Mouse (Mus musculus): Measurements from ENCODE around the gene Ifnz. TPM values are rescaled to one million over a fixed set of nuclear protein-coding genes. Genes with fewer than 3 reads are reported as not detected.
A peak's percentile ranks its signal among the peaks of the same experiment; 100 is the strongest.
"Not testable (repeated sequence)": the region's sequence is repeated elsewhere in the genome, so short reads cannot be mapped to it uniquely, and the experiment has no call there.

Gene Ifnz
- total and polyA plus RNA-seq, 3 experiments, result not detected

- WGBS, result 0% methylated on average over 17 of the region's 34 CpGs
- H3K27me3 ChIP-seq (ENCODE audit: control insufficient read depth, insufficient read depth, low read length); H3K4me3 ChIP-seq; H3K79me2 ChIP-seq (replicated peaks; ENCODE audit: control insufficient read depth, insufficient read depth, low read length); H3K27ac ChIP-seq; H3K4me1 ChIP-seq (ENCODE audit: control insufficient read depth, insufficient read depth, low read length); H3K36me3 ChIP-seq (ENCODE audit: control insufficient read depth, insufficient read depth, low read length); intact Hi-C loops (cut with DNase I): not testable (repeated sequence)
- TF ChIP-seq CTCF (IDR thresholded peaks at IDR 0.05), result peak; percentile 34
- DNase-seq, result peak; percentile 54 to 55
- H3K9ac ChIP-seq (ENCODE audit: low read depth, low read length), result peak overlapping the region; percentile 59; the same call in 1 of the 2 replicates
Measured at GRCm38 (mm10) chr4:88805761-88806160, 23.8 kb downstream of the Ifnz start.

- H3K4me1 ChIP-seq (ENCODE audit: control insufficient read depth, insufficient read depth, low read length), result no peaks in the 10 kb centered on the region
- WGBS, result 43% methylated on average over 3 of the region's 3 CpGs
- no peak within 1 kb of the TSS for H3K27ac ChIP-seq
- H3K79me2 ChIP-seq (replicated peaks; ENCODE audit: control insufficient read depth, insufficient read depth, low read length), result no peaks in the 10 kb centered on the region
- H3K4me3 ChIP-seq, result no peak within 1 kb of the TSS
- no peaks in the 10 kb centered on the region for H3K36me3 ChIP-seq (ENCODE audit: control insufficient read depth, insufficient read depth, low read length)
- H3K9ac ChIP-seq (ENCODE audit: low read depth, low read length), result no peak within 1 kb of the TSS
- TF ChIP-seq POLR2A (IDR thresholded peaks at IDR 0.05; ENCODE audit: insufficient read depth, low read depth, low read length) (no peak), CTCF (IDR thresholded peaks at IDR 0.05) (no peak), EP300 (IDR thresholded peaks at IDR 0.05; ENCODE audit: insufficient read depth, low read depth, low read length) (no peak)
- no peak for DNase-seq
- intact Hi-C loops (cut with DNase I), result no loop called here
- no peaks in the 10 kb centered on the region for H3K27me3 ChIP-seq (ENCODE audit: control insufficient read depth, insufficient read depth, low read length)
Measured at GRCm38 (mm10) chr4:88815928-88816327, 34.0 kb downstream of the Ifnz start, which contains the start of gene Ifna7. TSS of gene Ifna7 (plus strand) at chr4:88816228.

- Histone ChIP-seq H3K4me3 (no peak within 1 kb of the TSS), H3K27me3 (ENCODE audit: control insufficient read depth, insufficient read depth, low read length) (no peaks in the 10 kb centered on the region), H3K36me3 (ENCODE audit: control insufficient read depth, insufficient read depth, low read length) (no peaks in the 10 kb centered on the region), H3K9ac (ENCODE audit: low read depth, low read length) (no peak within 1 kb of the TSS), H3K27ac (no peak within 1 kb of the TSS), H3K79me2 (replicated peaks; ENCODE audit: control insufficient read depth, insufficient read depth, low read length) (no peaks in the 10 kb centered on the region), H3K4me1 (ENCODE audit: control insufficient read depth, insufficient read depth, low read length) (no peaks in the 10 kb centered on the region)
- intact Hi-C loops (cut with DNase I), result loop anchor here (5.0 kb wide), 1 partner anchor 137 kb away; the partner anchor contains the start of gene Ifna2
- 73% methylated on average over 1 of the region's 1 CpGs for WGBS
- no peak for DNase-seq
- TF ChIP-seq EP300 (IDR thresholded peaks at IDR 0.05; ENCODE audit: insufficient read depth, low read depth, low read length) (no peak), CTCF (IDR thresholded peaks at IDR 0.05) (no peak), POLR2A (IDR thresholded peaks at IDR 0.05; ENCODE audit: insufficient read depth, low read depth, low read length) (no peak)
Measured at GRCm38 (mm10) chr4:88819659-88820058, 37.7 kb downstream of the Ifnz start, which contains the start of gene Ifna11. TSS of gene Ifna11 (plus strand) at chr4:88819959.

- intact Hi-C loops (cut with DNase I), result loop anchor here (5.0 kb wide), 1 partner anchor 141 kb away; the partner anchor contains the start of gene Ifna2
- Histone ChIP-seq H3K4me3 (no peak overlapping the region), H3K27ac (no peak overlapping the region), H3K9ac (ENCODE audit: low read depth, low read length) (no peak overlapping the region), H3K4me1 (ENCODE audit: control insufficient read depth, insufficient read depth, low read length) (no peaks in the 10 kb centered on the region), H3K27me3 (ENCODE audit: control insufficient read depth, insufficient read depth, low read length) (no peaks in the 10 kb centered on the region), H3K79me2 (replicated peaks; ENCODE audit: control insufficient read depth, insufficient read depth, low read length) (no peaks in the 10 kb centered on the region), H3K36me3 (ENCODE audit: control insufficient read depth, insufficient read depth, low read length) (no peaks in the 10 kb centered on the region)
- TF ChIP-seq POLR2A (IDR thresholded peaks at IDR 0.05; ENCODE audit: insufficient read depth, low read depth, low read length), result no peak
- no peak for TF ChIP-seq EP300 (IDR thresholded peaks at IDR 0.05; ENCODE audit: insufficient read depth, low read depth, low read length)
- TF ChIP-seq CTCF (IDR thresholded peaks at IDR 0.05), result peak; percentile 67
- no peak for DNase-seq
- WGBS, result 20% methylated on average over 4 of the region's 4 CpGs
Measured at GRCm38 (mm10) chr4:88822995-88823394, 41.1 kb downstream of the Ifnz start.

GRCm38 (mm10) chr4:88827116-88827515, 45.2 kb downstream of the Ifnz start, which contains the start of gene Ifna6:
TSS of gene Ifna6 (plus strand) at chr4:88827416.
- H3K79me2 ChIP-seq (replicated peaks; ENCODE audit: control insufficient read depth, insufficient read depth, low read length); H3K36me3 ChIP-seq (ENCODE audit: control insufficient read depth, insufficient read depth, low read length); H3K27ac ChIP-seq; H3K27me3 ChIP-seq (ENCODE audit: control insufficient read depth, insufficient read depth, low read length); H3K9ac ChIP-seq (ENCODE audit: low read depth, low read length); DNase-seq; H3K4me1 ChIP-seq (ENCODE audit: control insufficient read depth, insufficient read depth, low read length); H3K4me3 ChIP-seq; intact Hi-C loops (cut with DNase I): not testable (repeated sequence)

- no peak overlapping the region for H3K9ac ChIP-seq (ENCODE audit: low read depth, low read length)
- intact Hi-C loops (cut with DNase I), result no loop called here
- no peak overlapping the region for H3K27ac ChIP-seq
- peak; percentile 73 for TF ChIP-seq CTCF (IDR thresholded peaks at IDR 0.05)
- no peak for TF ChIP-seq POLR2A (IDR thresholded peaks at IDR 0.05; ENCODE audit: insufficient read depth, low read depth, low read length)
- no peak for DNase-seq
- WGBS, result 13% methylated on average over 4 of the region's 4 CpGs
- H3K4me3 ChIP-seq, result no peak overlapping the region
- no peaks in the 10 kb centered on the region for H3K4me1 ChIP-seq (ENCODE audit: control insufficient read depth, insufficient read depth, low read length)
- H3K36me3 ChIP-seq (ENCODE audit: control insufficient read depth, insufficient read depth, low read length), result no peaks in the 10 kb centered on the region
- no peaks in the 10 kb centered on the region; the same call in 1 of the 2 replicates for H3K27me3 ChIP-seq (ENCODE audit: control insufficient read depth, insufficient read depth, low read length)
- no peaks in the 10 kb centered on the region for H3K79me2 ChIP-seq (replicated peaks; ENCODE audit: control insufficient read depth, insufficient read depth, low read length)
Measured at GRCm38 (mm10) chr4:88830523-88830922, 48.6 kb downstream of the Ifnz start.

Other genes with a start within 250 kb of the Ifnz start
Only the 30 nearest of the 31 such genes appear.
- gene Ifna14, start 210.3 kb upstream of the Ifnz start, total RNA-seq (2021), result not detected
- not detected in 2 replicates for gene Ifna14, start 210.3 kb upstream of the Ifnz start, polyA plus RNA-seq (2012; rRNA removed)
- gene Ifna9, start 189.7 kb upstream of the Ifnz start, total RNA-seq (2021), result not detected
- gene Ifna9, start 189.7 kb upstream of the Ifnz start, polyA plus RNA-seq (2012; rRNA removed), result not detected in 2 replicates
- gene Ifna12, start 178.8 kb upstream of the Ifnz start, total RNA-seq (2021), result not detected
- gene Ifna12, start 178.8 kb upstream of the Ifnz start, polyA plus RNA-seq (2012; rRNA removed), result not detected in 2 replicates
- not detected for gene C87499, start 147.7 kb upstream of the Ifnz start, total RNA-seq (2021)
- not detected in 2 replicates for gene C87499, start 147.7 kb upstream of the Ifnz start, polyA plus RNA-seq (2012; rRNA removed)
- gene Ifna13, start 137.7 kb upstream of the Ifnz start, total RNA-seq (2021), result not detected
- gene Ifna13, start 137.7 kb upstream of the Ifnz start, polyA plus RNA-seq (2012; rRNA removed), result not detected in 2 replicates
- gene Ifna16, start 105.2 kb upstream of the Ifnz start, total RNA-seq (2021), result not detected
- gene Ifna16, start 105.2 kb upstream of the Ifnz start, polyA plus RNA-seq (2012; rRNA removed), result not detected in 2 replicates
- gene Ifna2, start 98.2 kb upstream of the Ifnz start, total RNA-seq (2021), result not detected
- gene Ifna2, start 98.2 kb upstream of the Ifnz start, polyA plus RNA-seq (2012; rRNA removed), result not detected in 2 replicates
- not detected for gene Ifnab, start 90.8 kb upstream of the Ifnz start, total RNA-seq (2021)
- gene Ifnab, start 90.8 kb upstream of the Ifnz start, polyA plus RNA-seq (2012; rRNA removed), result not detected in 2 replicates
- under 1 TPM in 1 of 2 experiments, not detected in 1; 0.36 TPM for gene Gm26566, start 60.3 kb upstream of the Ifnz start, total RNA-seq (2021)
- 0.20 TPM in 1 of 2 replicates, not detected in the other for gene Gm26566, start 60.3 kb upstream of the Ifnz start, polyA plus RNA-seq (2012; rRNA removed)
- gene Klhl9, start 59.7 kb upstream of the Ifnz start, total RNA-seq (2021), result 10 to 100 TPM; 71.0 to 71.1 TPM
- 11.8 and 26.1 TPM in 2 replicates for gene Klhl9, start 59.7 kb upstream of the Ifnz start, polyA plus RNA-seq (2012; rRNA removed)
- not detected for gene Gm13271, start 27.3 kb upstream of the Ifnz start, total RNA-seq (2021)
- gene Gm13271, start 27.3 kb upstream of the Ifnz start, polyA plus RNA-seq (2012; rRNA removed), result not detected in 2 replicates
- not detected for gene Gm13283, start 22.0 kb upstream of the Ifnz start, total RNA-seq (2021)
- gene Gm13283, start 22.0 kb upstream of the Ifnz start, polyA plus RNA-seq (2012; rRNA removed), result not detected in 2 replicates
- gene Gm13290, start 8.3 kb upstream of the Ifnz start, total RNA-seq (2021), result not detected
- gene Gm13290, start 8.3 kb upstream of the Ifnz start, polyA plus RNA-seq (2012; rRNA removed), result not detected in 2 replicates
- not detected for gene Gm13289, start 5.2 kb upstream of the Ifnz start, total RNA-seq (2021)
- not detected in 2 replicates for gene Gm13289, start 5.2 kb upstream of the Ifnz start, polyA plus RNA-seq (2012; rRNA removed)
- not detected for gene Gm13272, start 2.3 kb upstream of the Ifnz start, total RNA-seq (2021)
- not detected in 2 replicates for gene Gm13272, start 2.3 kb upstream of the Ifnz start, polyA plus RNA-seq (2012; rRNA removed)
- gene Gm13276, start 3.6 kb downstream of the Ifnz start, total RNA-seq (2021), result not detected
- gene Gm13276, start 3.6 kb downstream of the Ifnz start, polyA plus RNA-seq (2012; rRNA removed), result not detected in 2 replicates
- not detected for gene Gm13277, start 6.5 kb downstream of the Ifnz start, total RNA-seq (2021)
- gene Gm13277, start 6.5 kb downstream of the Ifnz start, polyA plus RNA-seq (2012; rRNA removed), result not detected in 2 replicates
- not detected for gene Gm13278, start 9.4 kb downstream of the Ifnz start, total RNA-seq (2021)
- not detected in 2 replicates for gene Gm13278, start 9.4 kb downstream of the Ifnz start, polyA plus RNA-seq (2012; rRNA removed)
- gene Gm13275, start 12.4 kb downstream of the Ifnz start, total RNA-seq (2021), result not detected
- gene Gm13275, start 12.4 kb downstream of the Ifnz start, polyA plus RNA-seq (2012; rRNA removed), result not detected in 2 replicates
- not detected for gene Gm13279, start 15.3 kb downstream of the Ifnz start, total RNA-seq (2021)
- not detected in 2 replicates for gene Gm13279, start 15.3 kb downstream of the Ifnz start, polyA plus RNA-seq (2012; rRNA removed)
- gene Gm13285, start 17.5 kb downstream of the Ifnz start, total RNA-seq (2021), result not detected
- gene Gm13285, start 17.5 kb downstream of the Ifnz start, polyA plus RNA-seq (2012; rRNA removed), result not detected in 2 replicates
- not detected for gene Gm13287, start 21.1 kb downstream of the Ifnz start, total RNA-seq (2021)
- not detected in 2 replicates for gene Gm13287, start 21.1 kb downstream of the Ifnz start, polyA plus RNA-seq (2012; rRNA removed)
- not detected for gene Gm13288, start 23.4 kb downstream of the Ifnz start, total RNA-seq (2021)
- gene Gm13288, start 23.4 kb downstream of the Ifnz start, polyA plus RNA-seq (2012; rRNA removed), result not detected in 2 replicates
- not detected for gene Ifna7, start 34.1 kb downstream of the Ifnz start, total RNA-seq (2021)
- not detected in 2 replicates for gene Ifna7, start 34.1 kb downstream of the Ifnz start, polyA plus RNA-seq (2012; rRNA removed)
- not detected for gene Ifna11, start 37.8 kb downstream of the Ifnz start, total RNA-seq (2021)
- gene Ifna11, start 37.8 kb downstream of the Ifnz start, polyA plus RNA-seq (2012; rRNA removed), result not detected in 2 replicates
- gene Ifna6, start 45.3 kb downstream of the Ifnz start, total RNA-seq (2021), result not detected
- gene Ifna6, start 45.3 kb downstream of the Ifnz start, polyA plus RNA-seq (2012; rRNA removed), result not detected in 2 replicates
- not detected for gene Ifna5, start 53.4 kb downstream of the Ifnz start, total RNA-seq (2021)
- not detected in 2 replicates for gene Ifna5, start 53.4 kb downstream of the Ifnz start, polyA plus RNA-seq (2012; rRNA removed)
- gene Ifna4, start 59.7 kb downstream of the Ifnz start, total RNA-seq (2021), result not detected
- not detected in 2 replicates for gene Ifna4, start 59.7 kb downstream of the Ifnz start, polyA plus RNA-seq (2012; rRNA removed)
- not detected for gene Ifna1, start 68.0 kb downstream of the Ifnz start, total RNA-seq (2021)
- gene Ifna1, start 68.0 kb downstream of the Ifnz start, polyA plus RNA-seq (2012; rRNA removed), result not detected in 2 replicates
- gene Ifne, start 98.1 kb downstream of the Ifnz start, total RNA-seq (2021), result not detected
- gene Ifne, start 98.1 kb downstream of the Ifnz start, polyA plus RNA-seq (2012; rRNA removed), result not detected in 2 replicates